Mouse (Mus musculus) large intestine, adult 2 months (tissue): ENCODE measurements around the gene Fam19a2. TPM values are rescaled to one million over a fixed set of nuclear protein-coding genes. Genes with fewer than 3 reads are reported as not detected.

Experiments used
- DNase-seq: peaks from one replicate; pipeline ENCODE4 v3.0.0-alpha.2; 2012; ENCODE audit warnings: low read depth, low spot score
- WGBS: fragments of 180-500 bp; shearing (Covaris S2); methylation state at CpG from one replicate; pipeline ENCODE4 v1.1.7; 2018; 5-methylcytosine and 5-hydroxymethylcytosine counted together
- polyA plus RNA-seq: library from polyadenylated mRNA; depleted of rRNA; stranded (reverse); fragments of >200 nt; gene quantifications from 2 replicates; pipeline ENCODE4 v1.2.3, GENCODE M21; 2012

The Fam19a2 gene
- polyA plus RNA-seq, 1 experiment = not detected

DNA sequence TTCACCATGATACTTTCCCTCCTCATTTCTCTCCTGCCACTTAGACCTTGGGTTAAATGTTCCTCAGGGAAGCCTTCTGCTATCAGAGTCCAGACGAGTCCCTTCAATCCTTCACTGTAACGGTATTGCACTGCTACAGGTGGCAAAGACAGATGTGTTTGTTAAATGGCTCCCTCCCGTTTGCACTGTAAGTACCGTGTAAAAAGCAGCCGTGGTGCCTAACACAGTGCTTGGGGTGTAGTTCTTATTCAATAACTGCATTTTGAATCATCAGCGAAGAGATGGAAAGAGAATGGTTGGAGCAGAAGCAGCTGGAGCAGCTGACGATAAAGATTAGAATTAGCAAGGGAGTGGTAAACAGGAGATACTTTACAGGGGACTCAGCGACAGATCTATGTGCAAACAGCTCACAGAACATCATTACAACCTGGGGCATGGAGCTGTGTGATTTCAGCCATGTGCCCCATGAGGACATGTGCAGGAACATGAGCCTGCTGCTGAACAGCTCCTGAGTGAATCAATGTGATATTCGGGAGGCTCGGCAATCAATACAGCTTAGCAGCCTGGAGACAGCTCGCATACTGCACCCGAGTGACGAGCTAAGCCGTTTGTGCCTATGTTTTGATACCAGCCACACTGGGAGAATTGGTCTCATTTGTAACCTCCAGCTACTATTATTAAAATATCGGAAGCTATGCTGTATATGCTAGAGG lies 103.5 kb downstream of the Fam19a2 start:
- no peak for DNase-seq
- 78% methylated on average over 15 of the region's 15 CpGs for WGBS

DNA sequence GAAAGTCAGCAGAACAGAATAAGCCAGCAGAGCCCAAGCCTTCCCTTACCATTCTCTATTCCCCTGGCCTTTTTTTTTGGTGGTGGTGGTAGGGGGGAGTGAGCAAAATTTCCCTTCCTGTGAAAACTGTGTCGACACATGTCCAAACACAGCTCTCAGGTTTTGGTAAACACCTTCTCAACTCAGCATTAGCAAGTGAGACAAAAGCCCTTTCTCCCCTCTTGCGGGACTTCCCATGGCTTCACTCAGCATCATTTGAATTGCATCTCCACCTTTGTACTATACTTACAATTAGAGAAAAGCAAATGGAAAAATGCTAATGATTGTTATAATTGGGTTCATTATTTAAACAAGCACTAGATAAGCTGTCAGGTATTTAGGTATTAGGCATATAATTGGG lies 119.5 kb downstream of the Fam19a2 start:
- DNase-seq = no peak
- WGBS = 57% methylated on average over 2 of the region's 2 CpGs

DNA sequence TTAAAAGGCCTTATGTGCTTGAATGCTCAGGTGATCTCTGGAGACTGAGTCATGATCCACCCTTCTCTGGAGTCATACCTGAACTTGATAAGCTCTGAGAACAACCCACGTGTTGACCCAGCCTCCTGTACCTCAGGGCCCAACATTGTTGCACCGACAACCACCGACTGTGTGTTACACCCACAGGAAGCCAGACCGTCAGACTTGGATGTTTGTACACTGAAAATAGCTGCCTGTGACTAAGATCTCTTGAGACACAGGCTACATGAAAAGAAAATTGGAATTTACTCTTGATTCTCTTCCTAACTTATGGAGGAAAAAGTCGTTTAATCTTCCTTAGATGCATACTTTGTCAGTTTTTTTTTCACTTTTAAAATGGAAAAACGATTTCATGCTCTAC lies 121.8 kb downstream of the Fam19a2 start:
- WGBS = 70% methylated on average over 6 of the region's 6 CpGs
- no peak for DNase-seq

DNA sequence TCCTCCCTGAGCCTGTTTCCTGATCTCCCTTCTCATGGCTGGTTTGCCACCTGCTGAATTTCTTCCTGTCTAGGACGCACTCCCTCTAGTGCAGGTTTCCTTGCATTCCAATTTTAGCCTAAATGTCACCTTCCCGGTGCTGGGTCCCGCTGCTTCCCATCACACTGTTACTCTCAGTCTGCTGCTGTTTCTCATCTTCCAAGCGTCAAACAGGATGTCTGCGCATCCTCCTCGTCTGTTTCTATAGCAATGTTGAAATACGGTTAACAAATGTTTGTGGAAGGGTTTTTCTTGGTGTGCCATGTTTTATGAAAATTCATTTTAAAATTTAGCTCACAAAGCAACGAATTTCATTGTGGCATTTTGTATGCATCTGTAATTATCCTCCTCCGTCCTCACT lies 131.6 kb downstream of the Fam19a2 start:
- DNase-seq = no peak
- 72% methylated on average over 9 of the region's 9 CpGs for WGBS

DNA sequence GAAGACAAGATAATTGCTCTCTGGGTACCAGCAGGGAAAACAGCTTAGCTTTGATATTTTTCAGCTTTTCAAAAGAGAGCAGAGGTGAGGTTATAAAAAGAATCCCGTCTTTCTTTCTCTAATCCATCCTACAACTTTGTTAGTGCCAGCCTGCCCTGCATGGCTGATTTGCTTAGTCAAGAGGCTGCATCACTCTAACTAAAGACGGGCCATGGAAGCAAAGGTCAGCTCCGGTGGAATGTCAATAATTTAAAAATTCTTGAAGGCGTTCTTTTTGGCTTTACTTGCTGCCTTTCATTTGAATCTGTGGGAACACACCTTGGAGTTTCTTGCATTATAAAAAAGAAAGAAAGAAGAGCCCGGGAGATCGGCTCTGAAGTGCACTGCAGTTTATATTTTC lies 134.3 kb downstream of the Fam19a2 start:
- no peak for DNase-seq
- WGBS = 28% methylated on average over 6 of the region's 6 CpGs

DNA sequence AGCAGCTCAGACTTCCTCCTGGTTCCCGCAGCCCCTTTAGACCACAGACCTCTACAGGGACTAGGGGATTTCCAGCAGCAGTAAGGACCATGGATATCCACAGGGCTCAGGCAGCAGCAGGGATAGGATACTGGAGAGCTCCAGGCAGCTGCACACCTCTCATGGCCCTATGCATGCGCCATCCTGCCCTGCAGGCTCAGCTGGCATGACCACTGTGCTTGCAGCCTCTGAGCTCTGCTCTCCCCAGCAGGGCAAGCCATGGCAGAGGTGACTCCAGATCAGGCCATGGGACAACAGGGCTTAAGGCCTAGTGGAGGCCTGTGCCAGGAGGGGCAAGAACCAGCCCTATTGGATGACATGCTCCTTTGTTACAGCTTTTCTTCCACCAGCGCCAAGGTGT lies 137.4 kb downstream of the Fam19a2 start:
- DNase-seq = no peak
- 91% methylated on average over 3 of the region's 3 CpGs for WGBS

DNA sequence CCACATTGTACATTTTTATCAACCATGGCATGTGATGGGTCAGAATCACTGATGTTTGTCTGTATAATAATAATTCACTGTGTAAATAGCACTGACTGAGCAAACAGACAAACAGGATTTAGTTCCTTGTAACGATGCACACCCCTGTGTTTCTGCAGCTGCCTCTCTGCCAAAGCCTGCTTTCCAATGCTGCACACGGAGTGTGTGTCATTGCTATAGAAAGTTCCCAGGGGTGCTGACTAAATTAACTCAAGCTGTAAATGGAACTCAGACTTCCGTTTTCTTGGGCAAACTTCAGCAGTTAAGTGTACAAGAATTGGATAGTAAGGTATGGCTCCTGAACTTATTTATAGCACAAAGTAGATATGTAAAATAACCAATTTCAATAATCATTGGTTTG lies 138.7 kb downstream of the Fam19a2 start:
- DNase-seq = no peak
- WGBS = 33% methylated on average over 3 of the region's 3 CpGs

DNA sequence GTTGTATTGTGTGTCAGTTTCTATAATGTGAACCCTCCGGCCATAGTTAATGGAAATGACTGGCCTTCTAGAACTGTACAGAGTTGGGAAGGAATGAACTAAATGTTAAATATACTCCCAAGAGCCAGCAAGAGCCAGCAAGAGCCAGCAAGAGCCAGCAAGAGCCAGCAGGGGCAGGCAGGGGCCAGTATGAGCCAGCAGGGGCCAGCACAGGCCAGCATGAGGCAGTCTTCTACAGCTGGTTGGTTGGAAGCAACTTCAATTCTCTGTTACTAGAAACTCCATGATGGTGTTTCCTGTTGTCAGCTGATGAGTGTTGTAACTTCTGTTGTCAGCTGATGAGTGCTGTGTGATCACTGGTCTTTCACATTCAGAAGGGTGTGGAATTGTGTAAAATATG lies 151.2 kb downstream of the Fam19a2 start:
- 94% methylated on average over 1 of the region's 1 CpGs for WGBS
- no peak for DNase-seq

DNA sequence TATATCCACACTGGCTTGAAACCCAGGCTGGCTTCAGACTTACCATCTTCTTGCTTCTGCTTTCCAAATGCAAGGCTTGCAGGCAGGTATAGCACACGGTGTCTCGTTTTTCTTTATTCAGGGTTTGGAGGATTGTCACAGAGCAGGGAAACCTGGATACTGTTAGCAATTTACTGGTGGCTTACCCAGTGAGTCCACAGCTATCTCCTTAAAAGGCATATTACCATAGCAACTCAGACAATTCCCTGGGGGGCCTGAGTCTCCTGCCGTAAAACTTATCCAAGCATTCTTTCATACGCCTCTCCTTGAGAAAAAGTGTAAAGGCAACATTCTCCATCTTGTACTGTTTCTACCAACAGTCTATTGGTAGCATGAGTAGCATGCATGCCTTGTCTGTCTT lies 152.2 kb downstream of the Fam19a2 start:
- 66% methylated on average over 4 of the region's 4 CpGs for WGBS
- DNase-seq = no peak

DNA sequence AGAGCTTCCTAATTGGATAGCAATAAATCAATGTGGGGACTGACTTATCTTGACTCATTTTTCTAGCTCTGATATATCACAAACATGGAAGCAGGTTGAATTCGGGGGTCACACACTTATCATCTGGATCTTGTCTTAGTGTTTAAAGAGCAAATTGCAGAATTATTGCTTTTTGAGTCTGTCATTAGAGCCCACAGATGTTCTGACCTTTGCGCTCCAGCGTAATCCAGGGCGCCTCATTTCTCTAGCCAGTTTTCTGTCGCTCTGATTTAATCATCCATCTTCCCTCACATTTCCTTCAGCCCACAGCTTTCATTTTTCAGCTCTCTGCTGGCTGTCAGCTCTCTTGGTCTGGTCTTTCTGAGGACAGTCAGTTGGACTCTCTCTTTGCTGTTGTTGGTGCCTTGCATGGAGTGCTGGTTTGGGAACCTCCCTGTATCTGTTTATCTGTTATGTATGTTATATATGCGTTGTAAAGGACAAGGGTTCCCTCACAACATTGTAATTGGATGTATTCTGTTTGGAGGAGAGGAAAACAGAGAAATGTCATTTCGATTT lies 154.9 kb downstream of the Fam19a2 start:
- WGBS = 51% methylated on average over 7 of the region's 7 CpGs
- DNase-seq = no peak

DNA sequence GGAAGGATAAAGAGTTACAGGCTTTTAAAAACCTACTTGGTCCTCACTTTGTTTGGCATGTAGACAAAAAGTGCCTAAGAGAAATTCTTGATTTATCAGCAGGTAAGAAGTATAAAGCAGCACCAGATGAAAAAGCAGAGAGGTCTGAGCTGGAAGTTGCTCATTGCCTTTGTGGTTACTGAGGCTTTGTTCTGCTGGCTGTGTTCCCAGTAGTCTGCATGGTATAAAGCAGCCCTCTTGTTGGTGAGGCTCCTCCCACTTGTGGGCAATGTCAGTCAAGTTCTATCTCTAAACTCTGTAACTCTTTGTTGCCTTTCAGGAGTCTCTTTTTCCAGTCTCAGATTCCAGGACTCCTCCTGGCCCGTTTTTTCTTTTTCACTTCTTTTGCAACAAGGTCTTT lies 156.5 kb downstream of the Fam19a2 start:
- WGBS = 77% methylated on average over 1 of the region's 1 CpGs
- DNase-seq = no peak

DNA sequence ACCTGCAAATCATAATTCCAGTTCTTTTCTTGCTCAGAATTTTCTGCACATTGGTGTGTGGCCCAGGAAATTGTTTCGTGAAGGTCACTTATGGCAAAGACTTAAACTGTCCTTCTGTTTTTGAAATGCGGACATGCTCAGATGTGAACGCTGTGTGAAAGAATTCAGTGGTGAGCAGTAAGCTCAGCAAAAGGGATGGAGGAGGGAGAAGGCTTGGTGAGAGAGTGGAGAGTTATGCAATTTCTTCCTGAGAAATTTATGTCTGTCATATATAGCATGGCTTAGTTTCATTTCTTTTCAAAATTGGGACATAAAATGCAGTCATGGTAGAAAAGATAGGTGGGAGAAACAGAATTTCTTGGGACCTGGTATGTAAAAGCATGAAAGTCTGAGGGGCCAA lies 160.7 kb downstream of the Fam19a2 start:
- no peak for DNase-seq
- 87% methylated on average over 3 of the region's 3 CpGs for WGBS

DNA sequence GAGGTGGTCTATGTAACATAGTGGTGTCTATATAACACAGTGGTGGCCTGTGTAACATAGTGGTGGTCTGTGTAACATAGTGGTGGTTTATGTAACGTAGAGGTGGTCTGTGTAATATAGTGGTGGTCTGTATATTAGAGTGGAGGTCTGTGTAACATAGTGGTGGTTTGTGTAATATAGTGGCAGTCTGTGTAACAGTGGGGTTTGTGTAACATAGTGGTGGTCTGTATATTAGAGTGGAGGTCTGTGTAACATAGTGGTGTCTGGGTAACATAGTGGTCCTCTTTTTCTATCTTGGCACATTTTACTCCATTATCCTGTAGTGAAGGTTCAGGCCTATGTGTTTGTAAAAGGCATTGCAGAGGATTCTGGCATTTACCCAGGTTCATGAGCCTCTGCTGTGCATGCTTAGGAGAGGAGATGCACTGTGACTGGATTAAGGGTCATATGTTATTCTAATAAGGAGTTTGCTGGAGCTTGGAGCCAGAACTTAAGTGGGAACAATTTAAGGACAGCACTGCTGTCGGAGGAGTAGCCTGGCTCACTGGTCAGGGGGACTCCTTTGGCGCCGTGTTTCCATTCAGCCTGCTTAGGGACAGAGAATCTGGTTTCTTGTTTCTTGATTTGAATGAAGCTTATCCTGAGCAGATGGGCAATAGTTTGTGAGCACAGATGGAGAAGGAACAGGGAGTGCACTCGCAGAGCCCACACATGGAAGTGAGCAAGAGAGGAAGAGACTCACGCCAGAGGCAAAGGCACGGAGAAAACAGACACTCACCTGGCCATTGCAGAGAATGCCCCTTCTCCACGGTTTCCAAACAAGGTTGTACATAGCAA lies 162.9 kb downstream of the Fam19a2 start:
- 73% methylated on average over 8 of the region's 8 CpGs for WGBS
- DNase-seq = no peak

DNA sequence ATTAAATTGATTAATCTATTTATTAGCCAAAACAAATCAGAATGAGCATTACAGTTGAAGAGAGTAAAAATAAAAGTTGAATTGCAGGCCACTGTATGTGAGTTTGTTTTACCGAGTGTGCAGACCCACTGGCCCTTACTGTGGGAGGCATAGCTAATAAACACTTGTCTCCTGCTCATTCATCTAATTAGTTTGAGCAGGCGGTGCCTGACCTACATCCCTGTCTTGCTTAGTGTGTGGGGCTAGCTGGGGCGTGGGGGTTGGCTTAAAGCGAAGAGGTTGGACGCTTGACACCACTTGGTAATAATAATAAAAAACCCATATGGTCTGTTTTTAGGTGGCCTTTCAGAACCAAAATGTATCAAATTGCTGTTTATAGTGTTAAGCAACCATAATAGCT lies 167.8 kb downstream of the Fam19a2 start:
- no peak for DNase-seq
- 80% methylated on average over 5 of the region's 5 CpGs for WGBS

DNA sequence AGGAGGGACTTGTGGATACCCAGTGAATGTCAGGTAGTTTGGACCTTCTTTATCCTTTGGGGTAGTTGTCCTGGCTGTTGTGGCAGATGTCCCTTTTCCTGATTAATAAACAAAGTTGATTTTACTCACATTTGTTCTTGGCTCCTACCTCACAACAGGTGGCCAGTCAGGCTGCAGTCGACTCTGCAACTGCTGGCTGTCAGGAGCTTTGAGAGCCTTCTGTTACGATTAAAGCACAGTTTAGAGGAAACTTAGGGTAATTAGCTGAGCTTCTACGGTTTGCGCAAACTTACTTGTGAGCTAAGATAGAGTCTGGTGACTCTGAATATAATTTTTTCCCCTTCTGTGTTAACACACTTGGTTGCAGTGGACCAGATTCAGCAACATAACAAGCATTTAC lies 173.8 kb downstream of the Fam19a2 start:
- no peak for DNase-seq
- 71% methylated on average over 4 of the region's 4 CpGs for WGBS

DNA sequence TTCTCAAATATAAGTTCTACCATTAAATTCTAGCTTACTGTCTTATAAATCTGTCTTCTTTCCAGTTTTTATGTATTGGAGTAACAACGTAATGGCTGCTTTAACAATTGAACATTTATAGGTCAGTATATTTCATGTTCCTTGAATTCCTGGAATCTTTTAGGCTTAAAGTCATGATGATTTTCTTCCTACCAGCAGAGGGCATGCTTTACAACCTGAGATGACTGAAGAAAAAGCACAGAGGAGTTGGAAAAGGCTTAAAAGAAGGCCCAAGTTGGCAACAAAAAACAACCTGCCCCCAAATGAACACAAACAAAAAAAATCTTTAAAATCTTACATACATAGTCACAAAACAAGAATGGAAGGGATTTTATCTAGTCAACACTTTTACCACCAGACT lies 193.0 kb downstream of the Fam19a2 start:
- 65% methylated on average over 1 of the region's 1 CpGs for WGBS
- no peak for DNase-seq

DNA sequence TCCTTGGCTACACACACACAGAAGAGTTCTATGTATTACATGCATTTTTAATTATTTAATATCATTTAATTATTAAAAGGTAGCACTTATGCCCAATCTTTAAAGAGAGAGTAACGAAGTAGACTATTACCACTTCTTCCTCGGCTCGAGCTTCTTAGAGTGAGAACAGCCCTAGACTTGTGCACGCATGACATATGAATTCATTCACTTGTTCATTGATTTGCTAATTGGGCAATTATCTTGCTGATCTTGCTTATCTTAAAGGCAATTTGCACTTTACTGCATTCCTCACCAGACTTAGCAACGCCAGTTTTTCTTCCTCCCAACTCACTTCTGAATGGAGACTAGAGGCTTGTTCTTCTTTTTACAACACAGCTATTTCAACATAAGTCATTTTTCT lies 196.7 kb downstream of the Fam19a2 start:
- WGBS = 54% methylated on average over 5 of the region's 5 CpGs
- no peak for DNase-seq

DNA sequence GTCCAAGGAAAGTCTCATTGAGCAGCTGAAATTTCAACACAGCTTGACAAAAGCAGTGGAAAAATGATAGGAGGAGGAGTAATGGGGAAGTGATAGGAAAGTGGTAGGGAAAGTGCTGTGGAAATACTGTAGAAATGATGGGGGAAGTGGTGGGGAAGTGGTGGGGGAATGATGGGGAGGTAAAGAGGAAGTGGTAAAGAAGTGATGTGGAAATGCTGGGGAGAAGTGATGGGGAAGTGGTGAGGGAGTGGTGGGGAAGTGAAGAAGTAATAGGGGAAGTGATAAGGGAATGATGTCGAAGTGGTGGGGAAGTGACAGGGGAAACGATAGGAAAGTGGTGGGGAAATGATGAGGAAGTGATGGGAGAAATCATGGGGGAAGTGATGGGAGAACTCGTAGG lies 198.5 kb downstream of the Fam19a2 start:
- no peak for DNase-seq
- 84% methylated on average over 3 of the region's 3 CpGs for WGBS

DNA sequence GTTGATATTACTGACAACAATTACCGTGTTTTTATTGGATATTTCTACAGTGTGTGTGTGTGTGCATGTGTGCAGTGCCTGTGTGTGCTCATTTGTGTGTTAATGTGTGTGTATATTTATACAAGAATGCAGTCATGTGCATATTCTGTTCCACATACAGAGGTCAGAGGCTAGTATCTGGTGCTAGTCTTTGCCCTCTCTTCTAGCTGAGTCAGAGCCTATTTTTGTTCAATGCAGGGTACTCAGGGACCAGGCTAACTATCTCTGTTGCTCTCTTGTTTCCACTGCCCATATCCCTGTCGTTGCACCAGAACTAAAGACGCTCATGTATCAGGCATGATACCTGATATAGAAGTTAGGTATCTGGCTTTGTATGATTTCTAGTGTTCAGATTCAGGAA lies 251.0 kb downstream of the Fam19a2 start:
- 79% methylated on average over 3 of the region's 3 CpGs for WGBS
- no peak for DNase-seq

DNA sequence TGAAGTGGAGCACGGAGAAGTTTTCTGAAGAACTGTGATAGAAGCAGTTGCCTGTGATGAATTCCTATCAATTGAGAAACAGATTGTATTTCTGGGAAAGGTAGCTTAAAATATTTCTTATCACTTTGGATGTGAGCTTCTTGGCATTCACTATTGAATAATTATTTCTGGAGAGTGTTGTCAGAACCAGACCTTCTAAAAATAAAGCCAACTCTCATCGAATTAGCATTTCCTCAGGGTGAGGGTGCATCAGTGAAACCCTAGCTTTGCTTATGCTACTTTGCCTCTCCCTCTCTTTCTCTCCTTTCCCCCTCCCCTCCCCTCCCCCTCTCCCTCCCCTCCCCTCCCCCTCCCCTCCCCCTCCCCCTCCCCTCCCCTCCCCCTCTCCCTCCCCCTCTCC lies 256.8 kb downstream of the Fam19a2 start:
- DNase-seq = no peak
- WGBS = 80% methylated on average over 2 of the region's 2 CpGs

DNA sequence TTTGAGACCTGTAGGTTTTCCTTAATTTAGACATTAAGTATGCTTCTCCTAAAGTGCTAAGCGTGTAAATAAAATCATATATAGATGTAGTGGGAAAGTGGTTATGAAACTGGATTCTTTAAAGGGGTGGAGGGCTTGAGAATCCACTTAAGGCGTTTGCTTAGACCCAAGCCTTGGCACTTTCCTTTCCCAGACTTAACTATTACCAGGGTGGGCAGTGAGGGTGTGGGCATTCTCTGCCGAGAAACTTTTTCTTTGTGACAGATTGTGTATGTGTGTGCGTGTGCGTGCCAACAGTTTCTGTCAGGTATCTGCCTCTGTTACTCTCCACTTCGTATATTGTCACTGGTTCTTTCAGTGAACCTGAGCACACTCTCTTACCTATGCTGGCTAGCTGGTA lies 257.4 kb downstream of the Fam19a2 start:
- WGBS = 88% methylated on average over 6 of the region's 6 CpGs
- DNase-seq = no peak
